Mouse (Mus musculus) heart, embryonic 11.5 days (tissue): ENCODE results near the gene Alg12. TPM values are rescaled to one million over a fixed set of nuclear protein-coding genes. Genes with fewer than 3 reads are reported as not detected.

Experiments used
- polyA plus RNA-seq: library from polyadenylated mRNA; unstranded; fragments of >200 nt; fragmentation: Nextera tagmentation; extraction: Ambion mirVana; gene quantifications from 2 replicates; pipeline ENCODE4 v1.2.1, GENCODE M21; 2014

Alg12 gene
- polyA plus RNA-seq, 1 experiment from 2014 or later: 12.5 TPM

Other genes starting within 250 kb of the Alg12 start
- gene Zdhhc25, start 219.0 kb downstream of the Alg12 start, polyA plus RNA-seq: not detected in 2 replicates
- gene Brd1, start 85.1 kb downstream of the Alg12 start, polyA plus RNA-seq: 15.2 and 18.2 TPM in 2 replicates
- gene Zbed4, start 67.7 kb downstream of the Alg12 start, polyA plus RNA-seq: 16.1 and 22.9 TPM in 2 replicates
- gene Creld2, start 328 bp upstream of the Alg12 start, polyA plus RNA-seq: 71.7 and 83.6 TPM in 2 replicates
- 43.7 and 50.1 TPM in 2 replicates for gene Pim3, start 42.9 kb upstream of the Alg12 start, polyA plus RNA-seq
- gene Ttll8, start 135.1 kb upstream of the Alg12 start, polyA plus RNA-seq: not detected in 2 replicates
- not detected in 2 replicates for gene Mlc1, start 159.7 kb upstream of the Alg12 start, polyA plus RNA-seq
- 57.6 and 78.6 TPM in 2 replicates for gene Mov10l1, start 163.6 kb upstream of the Alg12 start, polyA plus RNA-seq
- 1.4 and 1.5 TPM in 2 replicates for gene Panx2, start 240.4 kb upstream of the Alg12 start, polyA plus RNA-seq